Mouse (Mus musculus): Measurements from ENCODE around the gene Phyhd1.

- no peak for TF ChIP-seq POLR2A (IDR thresholded peaks at IDR 0.05; ENCODE audit: control insufficient read depth, low read depth, low read length)
- no peak for TF ChIP-seq CTCF (IDR thresholded peaks at IDR 0.05; ENCODE audit: control insufficient read depth, insufficient read depth, insufficient replicate concordance, low read depth, low read length)
Measured at GRCm38 (mm10) chr2:30311481-30311880, 45.5 kb downstream of the Phyhd1 start.
